Mouse (Mus musculus) heart, embryonic 14.5 days (tissue): ENCODE data around the gene Cd164l2. TPM values are rescaled to one million over a fixed set of nuclear protein-coding genes. Genes with fewer than 3 reads are reported as not detected.

Experiments
- ATAC-seq: fragments of 200-750 bp; cut with Nextera tagmentation; 2 replicates; pipeline ENCODE4 v1.8.0; 2017; ENCODE audit warnings: low read depth, moderate TSS enrichment; ENCODE audit not compliant: insufficient number of reproducible peaks, insufficient read depth, low FRiP score
- H3K27ac ChIP-seq, 2 experiments: fragments of 200-500 bp in 1 of 2; fragments of 300-500 bp in 1 of 2; sonication (generic) in 1 of 2; replicated peaks in 1 of 2; 2 replicates each; pipeline ENCODE4 v1.5.1; 2012 to 2014; ENCODE audit warnings: low read depth in 2 of 2, low read length in 2 of 2, control low read depth in 1 of 2, mild to moderate bottlenecking in 1 of 2, mixed read lengths in 1 of 2; ENCODE audit not compliant: control insufficient read depth in 1 of 2, insufficient read depth in 1 of 2
- H3K27me3 ChIP-seq: fragments of 300-500 bp; sonication (generic); 2 replicates; pipeline ENCODE4 v1.6.1; 2014; ENCODE audit warnings: mild to moderate bottlenecking, low read length, control low read depth; ENCODE audit not compliant: control insufficient read depth, insufficient read depth
- H3K36me3 ChIP-seq: fragments of 300-500 bp; sonication (generic); 2 replicates; pipeline ENCODE4 v1.6.1; 2014; ENCODE audit warnings: mild to moderate bottlenecking, control low read depth, low read length, mixed read lengths; ENCODE audit not compliant: control insufficient read depth, insufficient read depth
- H3K4me1 ChIP-seq, 2 experiments: fragments of 200-500 bp in 1 of 2; fragments of 300-500 bp in 1 of 2; sonication (generic) in 1 of 2; 2 replicates each; pipeline ENCODE4 v1.6.1; 2012 to 2014; ENCODE audit warnings: low read length in 2 of 2, control low read depth in 1 of 2, mixed read lengths in 1 of 2; ENCODE audit not compliant: control insufficient read depth in 2 of 2, insufficient read depth in 2 of 2
- H3K4me2 ChIP-seq: fragments of 300-500 bp; sonication (generic); 2 replicates; pipeline ENCODE4 v1.6.1; 2014; ENCODE audit warnings: mild to moderate bottlenecking, low read length
- H3K4me3 ChIP-seq, 2 experiments: fragments of 200-500 bp in 1 of 2; fragments of 300-500 bp in 1 of 2; sonication (generic) in 1 of 2; 2 replicates each; pipeline ENCODE4 v1.5.1; 2012 to 2014; ENCODE audit warnings: low read length in 2 of 2, mild to moderate bottlenecking in 2 of 2, control low read depth in 1 of 2, low read depth in 1 of 2, moderate library complexity in 1 of 2; ENCODE audit not compliant: control insufficient read depth in 1 of 2, insufficient read depth in 1 of 2
- H3K9ac ChIP-seq: fragments of 300-500 bp; sonication (generic); 2 replicates; pipeline ENCODE4 v1.6.1; 2014; ENCODE audit warnings: mild to moderate bottlenecking, low read length
- H3K9me3 ChIP-seq: fragments of 300-500 bp; sonication (generic); 2 replicates; pipeline ENCODE4 v1.6.1; 2016; ENCODE audit warnings: low read length, control low read depth; ENCODE audit not compliant: control insufficient read depth
- WGBS: fragments of 180-500 bp; shearing (Covaris S2); extraction: QIAGEN DNeasy Blood & Tissue Kit; methylation state at CpG from one replicate; pipeline ENCODE4 v1.1.7; 2014; 5-methylcytosine and 5-hydroxymethylcytosine counted together
- polyA plus RNA-seq: library from polyadenylated mRNA; unstranded; fragments of >200 nt; fragmentation: Nextera tagmentation; extraction: Ambion mirVana; gene quantifications from 2 replicates; pipeline ENCODE4 v1.2.1, GENCODE M21; 2014

Gene Cd164l2
- polyA plus RNA-seq, 1 experiment from 2014 or later, result 0.82 TPM

DNA sequence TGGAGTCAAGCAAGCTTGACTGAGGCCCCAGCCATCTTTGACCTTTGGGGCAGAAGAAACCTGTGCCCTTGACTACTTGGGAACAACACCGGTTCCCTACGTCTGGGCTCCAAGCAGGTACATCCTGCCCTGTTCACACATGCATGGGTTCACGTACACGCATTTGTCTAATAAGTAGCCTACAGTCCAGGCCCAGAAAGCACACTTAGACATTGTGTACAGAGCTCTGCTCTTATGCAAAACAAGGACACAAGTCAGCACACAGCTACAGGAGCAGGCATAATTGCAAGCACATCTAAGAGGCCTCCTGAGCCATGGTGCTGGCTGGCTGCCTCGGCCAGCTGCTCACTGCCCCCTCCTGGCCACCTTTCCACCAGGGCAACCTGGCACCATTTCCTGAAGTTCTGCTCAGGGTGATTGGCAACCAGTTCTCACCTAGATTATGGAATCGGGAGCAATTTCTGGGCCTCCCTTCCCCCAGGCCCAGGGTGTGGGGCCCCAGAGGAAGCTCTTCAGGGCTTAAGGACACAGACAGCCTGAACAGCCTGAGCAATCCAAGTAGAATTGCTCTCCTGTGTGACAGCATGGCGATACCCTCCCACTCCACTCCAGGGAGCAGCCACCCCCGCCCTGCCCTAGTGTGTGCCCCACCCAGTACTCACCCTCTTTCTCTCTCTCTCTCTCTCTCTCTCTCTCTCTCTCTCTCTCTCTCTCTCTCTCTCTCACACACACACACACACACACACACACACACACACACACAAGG lies 10.7 kb upstream of the Cd164l2 start:
- Histone ChIP-seq H3K4me2 (peak overlapping the region; percentile 12; the same call in 1 of the 2 replicates), H3K4me1 (peaks cover 55 to 65% of the 10 kb centered on the region in 2 experiments), H3K9ac (peak overlapping the region; percentile 53; the same call in 1 of the 2 replicates), H3K4me3 (no peak overlapping the region), H3K36me3 (peaks cover 15% of the 10 kb centered on the region), H3K27ac (peak overlapping the region; percentile 71 to 90), H3K9me3 (no peaks in the 10 kb centered on the region), H3K27me3 (no peaks in the 10 kb centered on the region)
- WGBS, result 55% methylated on average over 8 of the region's 8 CpGs
- ATAC-seq, result no peak

DNA sequence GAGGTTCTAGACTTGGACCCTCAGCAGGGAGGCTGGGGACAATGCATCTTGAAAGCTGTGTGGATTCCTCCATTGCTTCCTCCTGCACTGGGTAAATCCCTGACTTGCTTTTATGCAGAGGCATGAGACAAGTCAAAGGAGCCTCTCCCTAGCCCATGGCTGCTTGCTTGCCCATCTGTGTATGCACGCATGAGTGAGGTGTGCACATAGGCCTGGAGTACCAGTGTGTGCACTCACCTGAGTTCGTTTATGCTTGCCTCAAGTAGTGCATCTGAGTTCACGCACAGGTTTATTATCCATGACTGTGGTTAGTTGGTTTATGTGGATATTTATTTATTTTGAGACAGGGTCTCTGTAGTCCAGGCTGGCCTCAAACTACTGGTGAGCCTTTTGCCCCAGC lies 9.7 kb upstream of the Cd164l2 start:
- Histone ChIP-seq H3K36me3 (peaks cover 5% of the 10 kb centered on the region; the same call in 1 of the 2 replicates), H3K4me2 (no peak overlapping the region), H3K9me3 (no peaks in the 10 kb centered on the region), H3K27ac (no peak overlapping the region), H3K4me1 (peaks cover 45 to 54% of the 10 kb centered on the region in 2 experiments), H3K27me3 (no peaks in the 10 kb centered on the region), H3K4me3 (no peak overlapping the region), H3K9ac (no peak overlapping the region)
- ATAC-seq, result no peak
- 94% methylated on average over 3 of the region's 3 CpGs for WGBS

DNA sequence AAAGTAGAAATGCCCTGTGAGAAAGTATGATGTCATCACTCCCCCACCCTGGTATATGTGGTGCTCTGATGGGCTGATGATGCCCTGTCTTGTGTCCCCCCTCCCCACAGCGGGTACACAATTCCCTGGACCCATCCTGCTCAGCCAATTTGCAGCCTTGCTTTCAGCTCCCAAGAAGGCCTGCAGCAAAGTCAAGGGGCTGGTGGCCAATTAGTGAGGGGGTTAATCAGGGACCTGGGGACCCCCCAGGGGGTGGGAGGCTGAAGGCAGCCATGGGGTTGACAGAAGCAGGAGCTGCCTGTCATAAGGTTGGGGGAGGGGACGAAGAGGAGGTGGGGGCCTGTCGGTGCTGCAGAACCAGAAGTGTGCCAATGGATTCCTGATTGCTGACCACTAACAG lies 8.3 kb upstream of the Cd164l2 start:
- 57% methylated on average over 3 of the region's 3 CpGs for WGBS
- ATAC-seq, result no peak
- peaks cover 33 to 41% of the 10 kb centered on the region in 2 experiments for H3K4me1 ChIP-seq
- H3K27ac ChIP-seq, result no peak overlapping the region
- H3K36me3 ChIP-seq, result peaks cover 3% of the 10 kb centered on the region; the same call in 1 of the 2 replicates
- H3K27me3 ChIP-seq, result no peaks in the 10 kb centered on the region
- no peaks in the 10 kb centered on the region for H3K9me3 ChIP-seq
- no peak overlapping the region for H3K4me3 ChIP-seq
- no peak overlapping the region for H3K9ac ChIP-seq
- no peak overlapping the region for H3K4me2 ChIP-seq

DNA sequence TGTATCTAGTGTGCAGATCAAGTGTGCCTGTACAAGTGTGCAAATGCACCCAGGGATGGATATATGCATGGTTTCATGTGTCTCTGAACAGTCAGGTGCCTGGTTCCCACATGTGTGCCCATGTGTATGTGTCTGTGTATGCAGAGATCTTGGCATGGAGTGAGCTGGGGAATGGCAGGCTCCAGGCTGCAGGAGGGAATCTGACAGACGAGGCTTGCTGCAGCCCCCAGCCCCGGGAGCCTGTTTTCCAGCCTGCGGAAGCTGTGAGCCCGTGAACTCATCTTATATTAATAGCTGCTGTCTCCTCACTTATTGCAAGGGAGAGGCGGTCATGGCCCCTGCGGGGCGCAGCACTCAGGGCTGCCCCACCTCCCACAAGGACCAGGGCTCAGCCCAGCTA lies 7.6 kb upstream of the Cd164l2 start:
- Histone ChIP-seq H3K4me1 (peaks cover 29 to 33% of the 10 kb centered on the region in 2 experiments), H3K4me3 (no peak overlapping the region), H3K4me2 (peak overlapping the region; percentile 27; the same call in 1 of the 2 replicates), H3K9me3 (no peaks in the 10 kb centered on the region), H3K9ac (peak overlapping the region; percentile 60), H3K36me3 (no peaks in the 10 kb centered on the region), H3K27ac (peak overlapping the region; percentile 61 to 65; a peak in 3 of 4 replicates), H3K27me3 (no peaks in the 10 kb centered on the region)
- 17% methylated on average over 7 of the region's 7 CpGs for WGBS
- no peak for ATAC-seq

DNA sequence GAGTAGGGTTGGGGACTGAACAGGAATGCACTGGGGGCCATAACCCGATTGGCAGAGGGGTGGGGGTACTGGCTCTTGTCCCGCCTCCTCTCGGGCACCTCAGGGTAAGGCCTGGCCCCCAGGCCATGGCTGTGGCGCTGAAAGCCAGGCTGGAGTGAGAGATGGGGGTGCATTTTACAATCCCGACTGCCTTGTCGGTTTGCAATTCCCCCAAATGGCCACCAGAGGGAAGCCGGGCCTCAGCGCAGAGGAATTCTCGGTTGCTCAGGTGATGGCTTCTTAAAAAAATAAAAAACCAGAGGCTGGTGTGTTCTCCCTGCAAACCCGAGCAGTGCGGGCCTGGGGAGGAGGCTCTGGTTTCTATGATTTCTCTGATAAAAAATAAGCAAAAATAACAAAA lies 2.6 kb upstream of the Cd164l2 start:
- H3K27me3 ChIP-seq, result peaks cover 24% of the 10 kb centered on the region
- no peak overlapping the region for H3K27ac ChIP-seq
- 3% methylated on average over 11 of the region's 11 CpGs for WGBS

DNA sequence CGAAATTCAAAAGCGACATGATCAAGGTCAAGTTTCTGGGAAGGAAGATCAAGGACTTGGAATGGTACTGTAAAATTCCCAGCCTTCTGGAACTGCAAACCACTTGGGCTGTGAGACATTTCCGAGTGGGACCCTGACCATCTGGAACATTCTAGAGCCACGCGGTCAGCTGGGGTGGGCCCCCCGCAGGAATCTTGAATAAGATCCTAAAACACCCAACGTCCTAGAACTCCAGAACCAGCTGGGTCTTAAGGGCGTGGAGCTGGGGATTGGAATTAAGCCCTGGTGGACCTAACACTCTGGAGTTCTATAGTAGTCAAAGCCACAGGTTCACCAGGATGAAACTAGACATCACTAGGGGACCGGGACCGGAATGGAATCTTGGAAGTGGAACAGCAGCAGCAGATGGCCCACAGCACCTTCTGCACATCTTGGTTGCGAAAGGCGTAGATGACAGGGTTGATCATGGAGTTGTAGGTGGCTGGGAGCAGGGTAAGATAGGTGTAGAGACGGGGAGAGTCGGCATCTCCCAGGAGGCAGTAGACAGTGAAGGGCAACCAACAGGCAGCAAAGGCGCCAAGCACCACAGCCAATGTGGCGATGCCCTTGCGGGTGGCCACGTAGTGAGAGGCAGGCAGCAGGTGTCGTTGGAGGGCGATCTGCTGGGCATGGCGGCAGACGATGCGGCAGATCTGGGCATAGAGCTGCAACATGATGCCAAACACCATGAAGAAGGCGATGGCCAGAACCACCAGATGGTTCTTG lies 1.7 kb upstream of the Cd164l2 start:
- no peak for ATAC-seq
- Histone ChIP-seq H3K9me3 (no peaks in the 10 kb centered on the region), H3K27ac (no peak overlapping the region), H3K36me3 (no peaks in the 10 kb centered on the region), H3K27me3 (peaks cover 24% of the 10 kb centered on the region), H3K4me3 (no peak overlapping the region), H3K4me1 (peaks cover 13 to 18% of the 10 kb centered on the region in 2 experiments), H3K4me2 (no peak overlapping the region), H3K9ac (no peak overlapping the region)
- WGBS, result 91% methylated on average over 24 of the region's 24 CpGs

More for the DNA sequence above, 2.6 kb upstream of the Cd164l2 start:
- Histone ChIP-seq H3K4me1 (peaks cover 18 to 26% of the 10 kb centered on the region in 2 experiments), H3K4me3 (no peak overlapping the region), H3K4me2 (no peak overlapping the region), H3K36me3 (no peaks in the 10 kb centered on the region), H3K9ac (no peak overlapping the region), H3K9me3 (no peaks in the 10 kb centered on the region)
- no peak for ATAC-seq

DNA sequence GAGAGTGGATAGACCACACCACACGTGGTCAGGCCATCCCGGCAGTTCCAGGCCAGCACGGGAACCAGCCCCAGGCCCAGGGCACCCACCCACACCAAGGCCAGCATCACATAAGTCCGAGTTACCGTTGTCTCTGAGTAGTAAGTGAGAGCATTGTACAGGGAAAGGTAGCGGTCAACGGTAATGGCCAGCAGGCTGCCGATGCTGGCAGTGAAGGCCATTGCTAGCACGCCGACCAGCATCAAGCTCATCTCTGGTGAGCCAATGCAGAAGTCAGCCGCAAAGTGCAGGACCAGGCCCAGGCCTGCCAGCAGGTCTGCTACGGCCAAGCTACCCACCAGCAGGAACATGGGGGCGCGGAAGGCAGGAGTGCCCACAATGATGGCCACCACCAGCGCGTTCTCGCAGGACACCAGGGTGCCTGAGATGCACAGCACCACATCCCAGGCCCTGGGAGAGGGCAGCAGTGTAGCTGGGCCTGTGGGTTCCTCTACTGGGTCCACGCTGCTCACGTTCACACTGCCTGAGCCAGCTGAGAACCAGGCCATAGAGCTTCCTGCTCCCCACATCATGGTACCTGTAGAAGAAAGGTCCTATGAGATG lies 1.0 kb upstream of the Cd164l2 start:
- H3K27ac ChIP-seq, result no peak overlapping the region
- no peak overlapping the region for H3K4me3 ChIP-seq
- H3K9me3 ChIP-seq, result no peaks in the 10 kb centered on the region
- no peak for ATAC-seq
- H3K4me1 ChIP-seq, result peaks cover 13 to 17% of the 10 kb centered on the region in 2 experiments
- no peak overlapping the region for H3K9ac ChIP-seq
- H3K36me3 ChIP-seq, result no peaks in the 10 kb centered on the region
- 92% methylated on average over 19 of the region's 19 CpGs for WGBS
- H3K4me2 ChIP-seq, result no peak overlapping the region
- peaks cover 24% of the 10 kb centered on the region for H3K27me3 ChIP-seq
